Mouse (Mus musculus): ENCODE data around the gene Ripor3. TPM values are rescaled to one million over a fixed set of nuclear protein-coding genes. Genes with fewer than 3 reads are reported as not detected.
A peak's percentile ranks its signal among the peaks of the same experiment; 100 is the strongest.

The Ripor3 gene
- polyA plus RNA-seq, 1 experiment from 2014 or later = 1.6 TPM

DNA sequence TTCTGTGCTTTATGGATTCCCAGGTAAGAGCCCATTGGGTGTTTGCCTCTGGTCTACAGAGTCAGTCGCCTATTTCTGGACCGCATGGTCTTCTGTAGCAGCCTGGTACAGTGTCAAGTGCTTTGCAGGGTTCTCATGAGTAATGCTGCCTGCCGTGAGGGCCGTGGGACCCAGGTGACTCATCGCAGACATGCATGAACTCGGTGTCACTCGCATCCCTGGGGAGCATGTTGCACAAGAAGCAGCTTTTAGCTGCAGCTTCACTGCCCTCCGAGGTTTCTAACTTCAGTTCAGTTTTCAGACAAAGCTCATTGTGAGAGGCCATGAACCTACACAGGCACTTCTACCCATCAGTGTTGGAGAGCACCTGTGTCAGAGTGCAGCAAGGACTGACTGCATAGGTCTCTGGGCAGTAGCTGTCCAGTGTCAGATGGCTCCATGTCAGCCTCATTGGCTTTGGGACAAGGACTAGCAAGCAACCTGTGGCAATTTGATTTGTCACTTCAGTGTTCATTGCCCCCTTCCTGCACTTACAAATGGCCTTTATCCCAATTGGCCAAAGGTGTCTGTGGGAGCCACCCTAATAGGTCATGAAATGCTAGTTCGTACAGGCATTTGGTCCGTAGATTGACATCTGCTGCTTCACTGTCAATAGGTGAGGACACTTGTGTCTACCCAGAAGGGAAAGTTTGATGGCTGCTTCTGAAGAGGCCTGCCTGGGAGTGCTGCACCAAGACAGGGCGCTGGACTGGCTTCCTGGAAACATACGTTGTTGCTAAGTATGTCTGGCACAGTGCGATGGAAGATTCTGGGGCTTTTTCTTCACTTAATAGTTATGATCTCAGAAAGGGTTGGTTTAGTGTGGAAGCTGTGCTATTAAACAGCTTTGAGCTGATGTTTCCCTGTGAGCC is 58.9 kb downstream of the Ripor3 start:
- no peaks in the 10 kb centered on the region for H3K9me3 ChIP-seq (replicated peaks)
- peaks cover 75% of the 10 kb centered on the region for H3K4me1 ChIP-seq (replicated peaks)

DNA sequence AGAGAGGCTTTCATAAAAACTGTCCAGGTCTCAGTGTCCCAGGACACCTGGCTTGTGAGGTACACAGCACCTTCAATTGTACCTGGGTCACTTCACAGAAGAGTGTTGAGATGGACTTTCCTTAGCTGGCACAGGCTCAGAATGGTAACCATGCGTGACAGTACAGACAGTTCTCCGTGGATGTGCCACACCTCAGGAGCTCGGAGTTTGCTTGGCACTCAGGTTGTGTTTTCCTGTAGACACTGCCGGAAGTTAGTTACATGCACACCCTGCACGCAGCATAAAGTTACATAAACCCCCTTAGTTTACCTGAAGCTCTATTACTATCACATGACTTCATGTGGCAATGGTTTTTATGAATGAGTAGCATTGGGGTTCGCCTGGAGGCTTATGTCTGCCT is 59.7 kb downstream of the Ripor3 start:
- Histone ChIP-seq H3K4me1 (replicated peaks) (peaks cover 79% of the 10 kb centered on the region), H3K27ac (no peak overlapping the region)

More for the DNA sequence above, 58.9 kb downstream of the Ripor3 start:
- H3K9ac ChIP-seq = no peak overlapping the region
- H3K27ac ChIP-seq = no peak overlapping the region
- no peak overlapping the region for H3K4me2 ChIP-seq
- no peaks in the 10 kb centered on the region for H3K27me3 ChIP-seq
- 76% methylated on average over 13 of the region's 13 CpGs for WGBS (ENCODE audit: insufficient replicate concordance)
- ATAC-seq (ENCODE audit: low read depth) (no peak), DNase-seq (no peak)
- H3K4me3 ChIP-seq (replicated peaks) = no peak overlapping the region
- H3K36me3 ChIP-seq = no peaks in the 10 kb centered on the region

DNA sequence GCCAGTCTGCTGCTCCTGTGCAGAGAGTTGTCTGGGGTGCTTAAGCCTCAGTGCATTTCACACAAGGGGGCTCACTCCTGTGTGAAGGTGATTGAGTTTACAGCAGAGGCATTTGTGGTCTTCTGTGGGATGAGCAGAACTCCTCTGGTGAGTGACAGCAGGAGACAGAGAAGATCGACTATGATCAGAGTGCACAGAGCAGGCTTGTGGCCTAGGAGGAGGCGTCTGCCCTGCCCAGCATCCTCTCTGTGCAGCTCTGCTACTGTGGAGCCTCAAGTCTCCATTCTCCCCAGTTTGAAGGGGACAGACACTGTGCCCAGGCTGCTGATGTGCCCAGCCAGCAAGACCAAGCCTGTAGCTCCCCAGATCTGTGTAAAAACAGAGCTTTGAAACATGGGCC is 60.6 kb downstream of the Ripor3 start:
- DNase-seq (no peak), ATAC-seq (ENCODE audit: low read depth) (no peak)

More for the DNA sequence above, 59.7 kb downstream of the Ripor3 start:
- DNase-seq (no peak), ATAC-seq (ENCODE audit: low read depth) (no peak)
- Histone ChIP-seq H3K9ac (no peak overlapping the region), H3K4me3 (replicated peaks) (no peak overlapping the region), H3K9me3 (replicated peaks) (no peaks in the 10 kb centered on the region), H3K36me3 (no peaks in the 10 kb centered on the region), H3K27me3 (no peaks in the 10 kb centered on the region), H3K4me2 (no peak overlapping the region)
- 79% methylated on average over 6 of the region's 6 CpGs for WGBS (ENCODE audit: insufficient replicate concordance)

DNA sequence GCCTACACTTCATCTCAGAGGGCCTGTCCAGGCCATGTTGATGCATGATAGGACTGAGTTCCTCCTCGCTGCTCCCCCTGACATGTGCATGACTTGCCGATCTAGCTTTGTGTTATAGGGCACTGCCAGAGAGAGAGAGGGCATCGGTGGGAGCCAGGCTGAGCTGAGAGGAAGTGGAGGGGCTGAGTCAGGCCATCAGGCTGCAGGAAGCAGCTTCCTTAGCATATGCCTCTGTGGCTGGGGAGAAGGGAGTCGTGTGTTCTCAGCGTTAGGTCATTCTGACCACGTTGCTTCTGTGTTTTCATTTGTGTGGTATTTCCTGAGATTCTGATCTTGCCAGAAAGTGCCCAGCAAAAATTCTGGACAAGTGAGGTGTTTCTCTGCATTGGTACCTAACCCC is 61.2 kb downstream of the Ripor3 start:
- Histone ChIP-seq H3K9ac (no peak overlapping the region), H3K27me3 (no peaks in the 10 kb centered on the region), H3K36me3 (no peaks in the 10 kb centered on the region), H3K4me1 (replicated peaks) (peaks cover 82% of the 10 kb centered on the region), H3K4me3 (replicated peaks) (no peak overlapping the region), H3K9me3 (replicated peaks) (no peaks in the 10 kb centered on the region), H3K27ac (peak overlapping the region; percentile 62; the same call in 1 of the 2 replicates), H3K4me2 (no peak overlapping the region)
- ATAC-seq (ENCODE audit: low read depth) (peak; percentile 45), DNase-seq (no peak)
- 20% methylated on average over 6 of the region's 6 CpGs for WGBS (ENCODE audit: insufficient replicate concordance)

More for the DNA sequence above, 60.6 kb downstream of the Ripor3 start:
- WGBS (ENCODE audit: insufficient replicate concordance) = 35% methylated on average over 2 of the region's 2 CpGs
- no peaks in the 10 kb centered on the region for H3K36me3 ChIP-seq
- H3K4me1 ChIP-seq (replicated peaks) = peaks cover 81% of the 10 kb centered on the region
- H3K27ac ChIP-seq = peak overlapping the region; percentile 62
- no peak overlapping the region for H3K9ac ChIP-seq
- no peaks in the 10 kb centered on the region for H3K9me3 ChIP-seq (replicated peaks)
- no peak overlapping the region for H3K4me3 ChIP-seq (replicated peaks)
- no peak overlapping the region for H3K4me2 ChIP-seq
- no peaks in the 10 kb centered on the region for H3K27me3 ChIP-seq

DNA sequence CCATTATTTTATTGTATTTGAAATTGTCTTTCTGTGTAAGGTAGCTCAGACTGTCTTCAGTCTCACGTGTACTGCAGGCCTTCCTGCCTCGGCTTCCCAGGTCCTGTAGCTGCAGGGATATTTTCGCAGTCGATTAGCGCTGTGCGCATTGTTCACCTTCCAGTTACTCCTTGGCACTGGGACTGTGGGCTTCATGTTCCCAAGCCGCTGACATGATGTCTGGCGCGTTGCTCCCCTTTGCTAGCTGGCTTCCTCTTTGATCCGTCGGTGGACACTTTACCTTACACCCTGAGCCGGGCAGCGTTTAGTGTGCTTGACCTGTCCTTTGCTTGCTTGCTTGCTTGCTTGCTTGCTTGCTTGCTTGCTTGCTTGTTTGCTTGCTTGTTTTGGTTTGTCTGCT is 61.9 kb downstream of the Ripor3 start:
- 58% methylated on average over 13 of the region's 13 CpGs for WGBS (ENCODE audit: insufficient replicate concordance)
- Histone ChIP-seq H3K27ac (peak overlapping the region; percentile 62), H3K36me3 (no peaks in the 10 kb centered on the region), H3K4me1 (replicated peaks) (peaks cover 84% of the 10 kb centered on the region), H3K4me3 (replicated peaks) (no peak overlapping the region), H3K9ac (no peak overlapping the region), H3K4me2 (no peak overlapping the region), H3K27me3 (no peaks in the 10 kb centered on the region), H3K9me3 (replicated peaks) (no peaks in the 10 kb centered on the region)
- no peak for DNase-seq
- no peak for ATAC-seq (ENCODE audit: low read depth)

DNA sequence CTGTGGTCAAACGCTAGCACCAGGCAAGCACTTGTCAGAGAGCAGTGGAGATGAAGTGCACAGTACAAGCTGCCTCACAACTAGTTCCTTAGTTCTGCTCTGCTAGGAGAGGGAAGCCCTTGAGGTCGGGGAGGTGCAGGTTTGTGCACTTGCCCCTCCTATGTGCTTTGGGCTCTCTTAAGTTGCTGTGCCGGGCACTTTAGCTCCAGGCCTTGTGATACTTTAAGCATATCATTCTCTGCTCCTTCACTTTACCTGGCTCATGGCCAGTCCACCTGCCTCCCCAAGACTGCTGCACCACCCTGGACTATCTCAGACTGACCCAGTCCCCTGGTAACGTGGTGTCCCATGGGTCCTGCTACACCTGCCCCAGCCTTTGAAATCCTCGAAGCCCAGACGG is 62.4 kb downstream of the Ripor3 start:
- ATAC-seq (ENCODE audit: low read depth) (no peak), DNase-seq (no peak)
- Histone ChIP-seq H3K27me3 (no peaks in the 10 kb centered on the region), H3K27ac (no peak overlapping the region; the same call in 1 of the 2 replicates), H3K9me3 (replicated peaks) (no peaks in the 10 kb centered on the region), H3K36me3 (no peaks in the 10 kb centered on the region), H3K4me3 (replicated peaks) (no peak overlapping the region), H3K4me1 (replicated peaks) (peaks cover 86% of the 10 kb centered on the region), H3K9ac (no peak overlapping the region), H3K4me2 (no peak overlapping the region)
- WGBS (ENCODE audit: insufficient replicate concordance) = 65% methylated on average over 6 of the region's 6 CpGs

DNA sequence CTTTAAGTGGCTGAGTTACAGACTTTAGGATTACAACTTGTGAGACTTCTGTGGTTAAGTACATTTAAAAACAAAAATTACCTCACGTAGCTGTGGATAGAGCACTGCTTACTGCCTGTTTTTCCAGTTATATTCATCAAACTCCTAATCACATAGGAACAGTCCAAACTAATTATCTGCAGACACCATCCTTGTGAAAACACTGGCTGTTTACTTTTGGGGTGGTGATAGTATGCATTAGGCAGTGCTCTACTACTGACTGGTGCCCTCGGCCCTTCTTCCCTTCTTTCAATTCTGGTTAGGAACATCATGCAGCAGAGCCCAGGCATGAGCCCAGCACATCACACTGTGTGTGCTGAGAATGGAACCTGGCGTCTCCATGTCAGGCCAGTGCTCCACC is 63.2 kb downstream of the Ripor3 start:
- Histone ChIP-seq H3K27ac (peak overlapping the region; percentile 21; the same call in 1 of the 2 replicates), H3K9ac (no peak overlapping the region), H3K4me3 (replicated peaks) (no peak overlapping the region), H3K4me2 (no peak overlapping the region), H3K27me3 (no peaks in the 10 kb centered on the region), H3K9me3 (replicated peaks) (no peaks in the 10 kb centered on the region), H3K36me3 (no peaks in the 10 kb centered on the region), H3K4me1 (replicated peaks) (peaks cover 93% of the 10 kb centered on the region)
- DNase-seq (no peak), ATAC-seq (ENCODE audit: low read depth) (peak; percentile 34)
- 36% methylated on average over 3 of the region's 3 CpGs for WGBS (ENCODE audit: insufficient replicate concordance)

DNA sequence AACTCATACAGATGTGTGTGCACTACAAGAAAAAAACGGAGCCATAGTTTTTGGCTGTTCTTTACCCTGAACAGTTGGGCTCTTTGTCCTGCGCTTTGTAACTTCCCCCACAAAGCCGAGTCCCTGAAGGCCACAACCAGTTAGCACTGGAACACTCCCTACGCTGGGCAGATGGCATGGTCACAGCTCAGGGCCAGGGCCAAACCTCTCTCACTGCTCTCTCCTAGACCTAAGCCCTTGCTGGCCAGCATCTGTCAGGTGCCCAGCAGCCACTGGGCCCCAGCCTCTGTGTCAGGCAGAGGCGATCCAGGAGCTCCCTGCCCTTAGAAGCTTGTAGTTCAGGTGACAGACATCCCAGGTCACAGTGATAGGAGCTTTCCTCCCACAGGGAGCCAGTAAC is 65.0 kb downstream of the Ripor3 start:
- H3K9me3 ChIP-seq (replicated peaks) = no peaks in the 10 kb centered on the region
- H3K4me1 ChIP-seq (replicated peaks) = peaks cover 98% of the 10 kb centered on the region
- 74% methylated on average over 5 of the region's 5 CpGs for WGBS (ENCODE audit: insufficient replicate concordance)
- no peak for ATAC-seq (ENCODE audit: low read depth)
- 0 out of 2 replicates have a peak, but pooled peaks cover under 1% of the 10 kb centered on the region for H3K36me3 ChIP-seq
- no peak overlapping the region for H3K9ac ChIP-seq
- H3K27me3 ChIP-seq = no peaks in the 10 kb centered on the region
- H3K4me2 ChIP-seq = no peak overlapping the region
- DNase-seq = no peak
- no peak overlapping the region for H3K27ac ChIP-seq
- no peak overlapping the region for H3K4me3 ChIP-seq (replicated peaks)

DNA sequence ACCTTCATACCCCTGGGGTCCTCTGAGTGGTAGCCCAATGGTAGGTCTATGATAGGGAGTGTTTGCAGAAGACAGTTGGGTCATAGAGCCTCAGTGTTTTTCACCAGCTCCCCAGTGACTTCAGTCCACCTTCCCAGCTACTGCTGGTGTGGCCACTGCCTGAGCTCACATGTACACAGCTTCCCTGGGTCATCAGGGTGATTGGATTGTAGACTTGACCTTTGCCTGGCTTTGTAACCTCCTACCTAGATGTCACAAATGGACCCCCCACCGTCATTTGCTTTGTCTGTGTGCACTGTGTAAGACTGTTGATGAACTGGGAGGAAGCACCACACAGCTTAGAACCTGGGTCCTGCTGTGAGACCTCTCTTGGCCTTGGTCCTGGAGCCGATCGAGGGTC is 66.2 kb downstream of the Ripor3 start:
- H3K27ac ChIP-seq = no peak overlapping the region
- no peak overlapping the region for H3K4me2 ChIP-seq
- H3K9ac ChIP-seq = no peak overlapping the region
- WGBS (ENCODE audit: insufficient replicate concordance) = 67% methylated on average over 3 of the region's 3 CpGs
- no peaks in the 10 kb centered on the region for H3K9me3 ChIP-seq (replicated peaks)
- H3K36me3 ChIP-seq = 0 out of 2 replicates have a peak, but pooled peaks cover 3% of the 10 kb centered on the region
- ATAC-seq (ENCODE audit: low read depth) (no peak), DNase-seq (no peak)
- no peak overlapping the region for H3K4me3 ChIP-seq (replicated peaks)
- peaks cover 98% of the 10 kb centered on the region for H3K4me1 ChIP-seq (replicated peaks)
- H3K27me3 ChIP-seq = no peaks in the 10 kb centered on the region

DNA sequence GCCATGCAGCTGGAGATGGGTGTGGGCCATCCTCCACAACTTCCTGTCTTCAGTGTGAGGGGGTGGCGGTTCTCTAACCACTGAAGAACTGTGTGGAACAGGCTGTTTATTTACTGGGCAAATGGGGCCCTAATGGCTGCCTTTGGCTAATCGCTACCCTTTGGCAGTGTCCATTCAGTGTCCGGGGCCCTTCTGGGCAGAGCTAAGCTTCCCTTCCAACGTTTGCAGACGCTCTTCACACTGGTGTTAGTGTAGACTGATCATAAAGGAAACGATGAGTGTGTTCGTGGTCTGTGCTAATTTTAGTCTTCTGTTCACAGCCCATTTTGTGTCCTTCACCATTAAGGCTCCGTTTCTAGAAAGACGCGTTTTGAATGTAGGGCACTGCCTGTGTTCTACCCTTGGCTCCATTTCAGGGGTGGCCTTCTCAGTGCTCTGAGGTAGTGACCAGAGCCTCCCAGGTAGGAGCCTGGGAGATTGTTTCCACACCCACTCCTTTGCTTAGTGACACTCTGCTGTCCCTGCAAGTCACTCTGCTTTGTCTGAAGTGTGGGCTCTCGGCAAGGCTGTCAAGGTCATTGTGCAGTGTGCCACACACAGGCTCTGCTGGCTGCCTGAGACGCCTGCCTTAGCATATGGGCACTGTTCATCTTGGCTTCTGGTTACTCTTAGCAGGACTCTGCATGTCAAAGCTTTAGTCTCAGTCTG is 67.3 kb downstream of the Ripor3 start:
- no peak overlapping the region for H3K9ac ChIP-seq
- H3K36me3 ChIP-seq = 0 out of 2 replicates have a peak, but pooled peaks cover 3% of the 10 kb centered on the region
- H3K4me3 ChIP-seq (replicated peaks) = no peak overlapping the region
- no peaks in the 10 kb centered on the region for H3K9me3 ChIP-seq (replicated peaks)
- no peaks in the 10 kb centered on the region for H3K27me3 ChIP-seq
- DNase-seq (no peak), ATAC-seq (ENCODE audit: low read depth) (no peak)
- peaks cover 95% of the 10 kb centered on the region for H3K4me1 ChIP-seq (replicated peaks)
- 20% methylated on average over 12 of the region's 12 CpGs for WGBS (ENCODE audit: insufficient replicate concordance)
- H3K27ac ChIP-seq = peak overlapping the region; percentile 6; the same call in 1 of the 2 replicates
- peak overlapping the region; percentile 36 for H3K4me2 ChIP-seq

DNA sequence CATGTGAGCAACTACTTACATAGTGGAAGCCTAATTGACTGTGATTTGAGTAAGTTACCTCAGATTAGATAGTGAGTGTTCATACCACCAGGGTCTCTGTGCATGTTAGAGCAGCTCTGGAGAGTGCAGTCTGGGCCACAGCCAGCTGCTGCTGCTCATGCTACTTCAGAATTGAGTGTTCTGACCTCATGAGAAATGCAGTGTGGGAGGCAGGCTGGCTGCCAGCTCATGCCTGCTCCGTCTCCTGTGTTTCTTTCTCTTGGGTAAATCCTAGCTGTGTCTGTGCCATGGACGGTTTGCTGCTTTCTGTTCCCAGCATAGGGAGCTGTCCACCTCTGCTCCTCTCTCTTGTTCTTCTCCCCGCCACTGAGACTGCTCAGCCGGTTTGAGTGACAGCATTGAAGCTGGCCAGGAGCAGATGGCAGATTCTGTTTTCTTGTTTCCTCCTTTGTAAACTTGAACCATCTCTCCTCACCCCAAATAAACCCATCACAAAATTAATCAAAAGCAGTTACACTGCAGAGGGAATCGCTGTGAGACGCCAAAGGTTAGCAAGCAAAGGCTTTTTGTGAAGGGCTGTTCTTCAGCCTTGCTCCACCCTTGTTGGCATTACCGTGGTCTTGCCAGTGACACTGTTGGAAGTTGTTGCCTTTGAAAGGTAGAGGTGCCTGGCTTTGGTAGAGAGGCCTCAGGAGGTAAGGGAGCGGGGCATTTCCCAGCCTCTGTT is 68.1 kb downstream of the Ripor3 start:
- ATAC-seq (ENCODE audit: low read depth) (no peak), DNase-seq (no peak)
- whole genome bisulfite sequencing (ENCODE audit: insufficient replicate concordance) = 34% methylated on average over 8 of the region's 8 CpGs
- H3K9me3 ChIP-seq (replicated peaks) = no peaks in the 10 kb centered on the region
- H3K36me3 ChIP-seq = 0 out of 2 replicates have a peak, but pooled peaks cover 3% of the 10 kb centered on the region
- no peak overlapping the region for H3K4me3 ChIP-seq (replicated peaks)
- H3K9ac ChIP-seq = no peak overlapping the region
- H3K27ac ChIP-seq = peak overlapping the region; percentile 6; the same call in 1 of the 2 replicates
- peaks cover 88% of the 10 kb centered on the region for H3K4me1 ChIP-seq (replicated peaks)
- H3K27me3 ChIP-seq = no peaks in the 10 kb centered on the region
- peak overlapping the region; percentile 36 for H3K4me2 ChIP-seq
